Mouse (Mus musculus) gastrocnemius, postnatal 36 days (tissue): Measurements from ENCODE around the gene Hist1h2bf. TPM values are rescaled to one million over a fixed set of nuclear protein-coding genes. Genes with fewer than 3 reads are reported as not detected.
A peak's percentile ranks its signal among the peaks of the same experiment; 100 is the strongest.
"Not testable (repeated sequence)": the region's sequence is repeated elsewhere in the genome, so short reads cannot be mapped to it uniquely, and the experiment has no call there.

Experiments
- DNase-seq, 2 experiments: peaks; one replicate each; pipeline ENCODE4 v3.0.0; 2022
- intact Hi-C: fragments of 180-260 bp; cut with DNase I; formaldehyde crosslinking; loops from one replicate; pipeline ENCODE4 v1.15.1; 2025
- total RNA-seq, 2 experiments: library from RNA; stranded (reverse); gene quantifications; 2 replicates each; pipeline ENCODE4 v1.2.3; 2021

Gene Hist1h2bf
- total RNA-seq, 2 experiments from 2014 or later: 7.5 to 8.5 TPM

DNA sequence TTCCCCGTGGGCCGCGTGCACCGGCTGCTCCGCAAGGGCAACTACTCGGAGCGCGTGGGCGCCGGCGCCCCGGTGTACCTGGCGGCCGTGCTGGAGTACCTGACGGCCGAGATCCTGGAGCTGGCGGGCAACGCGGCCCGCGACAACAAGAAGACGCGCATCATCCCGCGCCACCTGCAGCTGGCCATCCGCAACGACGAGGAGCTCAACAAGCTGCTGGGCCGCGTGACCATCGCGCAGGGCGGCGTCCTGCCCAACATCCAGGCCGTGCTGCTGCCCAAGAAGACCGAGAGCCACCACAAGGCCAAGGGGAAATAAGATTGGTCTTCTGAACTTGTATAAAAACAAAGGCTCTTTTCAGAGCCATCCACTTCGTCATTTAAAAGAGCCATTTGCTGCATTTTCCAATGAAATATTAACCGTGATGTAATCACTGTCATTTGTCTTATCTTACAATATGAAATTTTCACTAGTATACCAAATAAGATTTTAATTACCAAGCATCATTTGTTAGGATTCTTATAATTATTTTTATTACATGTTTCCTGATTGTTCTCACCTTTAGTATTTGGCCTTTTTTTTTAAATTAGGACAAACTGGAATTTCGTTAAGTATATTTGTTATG, 662 bp upstream of the Hist1h2bf start:
- intact Hi-C loops, DNase-seq: not testable (repeated sequence)

DNA sequence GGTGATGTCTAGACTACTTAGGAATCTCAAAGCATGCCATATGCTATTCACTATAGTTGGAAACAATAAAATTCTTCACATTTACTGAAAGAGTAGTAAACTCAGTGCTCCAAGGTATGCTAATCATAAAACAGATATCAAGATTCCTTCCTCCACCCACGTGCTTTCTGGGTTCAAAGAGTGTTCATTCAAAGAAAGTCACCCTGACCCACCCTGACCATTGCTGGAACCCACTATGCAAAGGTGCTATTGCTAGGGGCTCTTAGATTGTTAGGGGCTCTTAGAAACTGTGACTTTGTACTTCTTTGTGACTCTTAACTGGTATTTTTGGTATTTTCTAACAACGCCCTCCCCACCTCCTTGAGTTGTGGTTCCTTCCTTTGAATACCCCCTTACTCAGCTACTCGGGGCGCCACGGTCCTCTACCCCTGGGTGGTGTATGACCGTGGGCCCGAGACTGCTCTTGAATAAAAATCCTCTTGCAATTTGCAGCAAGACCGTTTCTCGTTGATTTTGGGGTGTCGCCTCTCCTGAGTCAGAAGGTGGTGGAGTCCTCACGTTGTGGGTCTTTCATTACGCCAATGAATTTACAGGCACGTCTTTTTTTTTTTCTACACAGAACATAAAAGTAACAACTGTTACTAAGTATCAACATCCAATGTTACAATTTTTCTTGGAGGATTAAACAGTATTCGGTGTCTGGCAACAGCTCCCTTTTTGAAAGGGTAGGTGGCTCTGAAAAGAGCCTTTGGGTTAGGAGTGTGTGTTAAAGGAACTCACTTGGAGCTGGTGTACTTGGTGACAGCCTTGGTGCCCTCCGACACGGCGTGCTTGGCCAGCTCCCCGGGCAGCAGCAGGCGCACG, 730 bp downstream of the Hist1h2bf start:
- intact Hi-C loops, DNase-seq: not testable (repeated sequence)

DNA sequence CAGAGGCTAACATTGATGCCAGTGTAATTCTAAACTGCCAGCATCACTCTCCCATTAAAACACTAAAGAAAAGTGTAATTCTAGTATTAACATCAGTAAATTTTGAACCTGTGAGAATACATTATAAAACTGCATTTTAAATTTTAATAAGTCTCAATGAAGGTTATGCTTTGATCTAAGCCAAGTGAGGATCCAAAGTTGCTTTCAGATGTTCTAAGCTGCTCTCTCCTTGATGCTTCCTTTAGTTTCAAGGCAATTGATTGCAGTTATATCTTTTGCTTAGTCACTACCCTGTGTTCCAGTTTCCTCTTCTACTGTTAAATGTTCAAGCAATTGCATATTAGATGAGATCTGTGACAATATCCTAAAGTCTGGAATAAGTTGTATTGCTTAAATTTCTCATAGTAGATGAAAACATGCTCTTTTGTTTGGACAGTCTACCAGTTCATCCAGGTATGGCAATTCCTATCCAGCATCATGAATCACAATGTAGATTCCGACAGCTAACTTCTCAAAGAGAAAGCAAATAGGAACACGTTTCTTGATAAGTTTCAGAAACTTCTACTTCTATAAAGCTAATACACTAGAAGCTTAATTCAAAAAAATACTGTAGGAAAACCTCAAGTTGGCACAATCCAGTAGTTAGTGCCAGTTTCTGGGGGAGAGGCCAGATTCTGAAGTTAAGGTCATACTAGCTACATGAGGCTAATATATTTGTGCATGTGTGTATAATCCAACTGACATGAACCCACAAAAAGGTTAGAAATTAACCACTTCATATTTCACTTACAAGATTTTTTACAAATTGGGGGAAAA, 1.6 kb downstream of the Hist1h2bf start:
- DNase-seq: no peak
- intact Hi-C loops: no loop called here

GRCm38 (mm10) chr13:23571504-23572217, 2.3 kb downstream of the Hist1h2bf start:
- intact Hi-C loops, DNase-seq: not testable (repeated sequence)

GRCm38 (mm10) chr13:23571022-23571503, 2.9 kb downstream of the Hist1h2bf start, which contains the start of the genes Hist1h2ae and Hist1h2bg:
Gene Hist1h2ae (minus strand): TSS chr13:23571220.
Gene Hist1h2bg (plus strand): TSS chr13:23571396.
- peak in 1 of 2 experiments; percentile 47 for DNase-seq
- intact Hi-C loops: no loop called here

DNA sequence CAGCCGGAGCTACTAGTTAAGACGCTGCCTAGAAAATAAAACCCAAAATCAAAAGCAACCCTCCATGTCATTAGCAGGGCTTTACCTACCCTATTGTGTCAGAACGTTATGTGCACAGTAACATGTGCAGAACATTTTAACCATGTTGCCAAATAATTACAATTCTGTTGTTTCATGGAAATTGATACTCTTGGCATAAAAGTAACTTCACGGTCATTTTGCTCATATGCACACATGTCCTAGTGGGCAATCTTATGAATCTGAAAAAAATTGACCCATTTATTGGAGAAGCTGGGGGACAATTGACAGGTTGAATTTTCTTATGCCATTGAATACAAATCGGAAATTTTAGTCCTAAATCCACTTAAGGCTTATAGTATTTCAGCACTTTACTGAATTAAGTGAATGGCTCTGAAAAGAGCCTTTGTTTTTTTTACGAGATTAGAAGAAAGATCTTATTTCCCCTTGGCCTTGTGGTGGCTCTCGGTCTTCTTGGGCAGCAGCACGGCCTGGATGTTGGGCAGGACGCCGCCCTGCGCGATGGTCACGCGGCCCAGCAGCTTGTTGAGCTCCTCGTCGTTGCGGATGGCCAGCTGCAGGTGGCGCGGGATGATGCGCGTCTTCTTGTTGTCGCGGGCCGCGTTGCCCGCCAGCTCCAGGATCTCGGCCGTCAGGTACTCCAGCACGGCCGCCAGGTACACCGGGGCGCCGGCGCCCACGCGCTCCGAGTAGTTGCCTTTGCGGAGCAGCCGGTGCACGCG, 3.6 kb downstream of the Hist1h2bf start:
- intact Hi-C loops: not testable (repeated sequence)

DNA sequence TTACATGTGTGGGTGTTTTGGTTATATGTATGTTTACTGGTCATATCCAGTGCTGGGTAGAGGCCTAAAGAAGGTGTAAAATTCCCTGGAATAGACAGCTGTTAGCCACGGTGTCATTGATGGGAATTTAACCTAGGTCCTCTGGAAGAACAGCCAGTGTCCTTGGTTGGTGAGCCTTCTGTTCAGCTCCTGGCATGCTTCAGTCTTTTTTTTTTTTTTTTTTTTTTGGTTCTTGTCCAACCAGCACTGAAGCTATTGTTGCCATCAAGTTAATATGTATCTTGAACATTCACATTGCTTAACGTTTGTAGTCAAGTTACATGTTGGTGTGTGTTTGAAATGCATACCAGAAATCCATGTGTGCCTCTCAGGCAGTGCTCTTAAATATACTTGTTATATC, 9.5 kb downstream of the Hist1h2bf start:
- intact Hi-C loops: no loop called here
- no peak for DNase-seq

More for the DNA sequence above, 3.6 kb downstream of the Hist1h2bf start:
- not testable (repeated sequence) for DNase-seq

DNA sequence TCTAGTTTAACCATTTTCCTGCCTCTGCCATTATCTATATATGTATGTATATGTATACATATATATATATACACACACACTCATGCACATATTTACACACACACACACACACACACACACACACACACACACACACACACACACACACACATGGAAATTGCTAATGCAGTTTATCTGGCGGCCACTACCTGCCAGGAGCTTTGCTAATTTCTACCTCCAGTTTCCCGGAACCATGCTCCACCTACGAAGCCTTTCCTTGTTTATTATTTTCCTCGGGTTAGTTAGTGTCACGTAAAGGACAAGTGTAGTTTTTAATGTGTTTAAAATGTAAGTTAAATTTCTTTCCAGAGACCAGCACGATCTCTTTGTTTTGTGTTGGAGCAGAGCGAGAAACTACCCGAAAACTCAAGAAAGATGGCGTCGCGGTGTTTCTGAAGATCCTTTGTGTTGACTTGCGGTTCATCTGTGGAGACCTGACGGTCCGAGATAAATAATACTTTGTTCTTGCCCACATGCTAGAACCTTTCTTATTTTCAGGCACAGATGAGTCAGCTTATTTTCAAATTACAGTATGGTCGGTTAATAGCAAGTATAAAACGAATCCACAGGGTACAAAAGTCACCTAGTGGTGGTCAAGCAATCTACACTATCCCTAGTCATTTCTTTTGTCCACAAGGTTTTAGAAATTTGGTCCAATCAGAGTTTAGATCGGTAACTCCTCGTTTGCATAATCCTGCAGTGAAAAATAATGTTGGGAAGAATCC, 11.1 kb downstream of the Hist1h2bf start:
- DNase-seq: no peak
- intact Hi-C loops: no loop called here

DNA sequence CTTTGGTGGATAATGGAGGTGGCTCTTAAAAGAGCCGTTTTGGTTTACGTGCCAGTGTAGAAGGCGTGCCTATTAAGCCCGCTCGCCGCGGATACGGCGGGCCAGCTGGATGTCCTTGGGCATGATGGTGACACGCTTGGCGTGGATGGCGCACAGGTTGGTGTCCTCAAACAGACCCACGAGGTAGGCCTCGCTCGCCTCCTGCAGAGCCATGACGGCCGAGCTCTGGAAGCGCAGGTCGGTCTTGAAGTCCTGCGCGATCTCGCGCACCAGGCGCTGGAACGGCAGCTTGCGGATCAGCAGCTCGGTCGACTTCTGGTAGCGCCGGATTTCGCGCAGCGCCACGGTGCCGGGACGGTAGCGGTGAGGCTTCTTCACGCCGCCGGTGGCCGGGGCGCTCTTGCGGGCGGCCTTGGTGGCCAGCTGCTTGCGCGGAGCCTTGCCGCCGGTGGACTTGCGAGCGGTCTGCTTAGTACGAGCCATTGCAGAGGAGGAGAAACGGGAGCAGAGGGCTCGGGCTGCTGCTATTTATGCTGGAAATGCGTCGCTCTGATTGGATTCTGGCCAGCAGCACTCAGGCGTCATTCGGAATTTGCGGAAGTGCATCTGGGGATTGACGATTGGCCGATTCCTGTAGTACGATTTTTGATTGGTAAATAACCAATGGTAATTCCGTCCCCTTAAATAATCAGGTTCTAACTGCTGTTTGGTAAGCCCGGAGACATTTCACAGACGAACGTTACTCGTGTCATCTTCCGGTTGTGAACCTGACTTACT, 11.9 kb downstream of the Hist1h2bf start, which contains the start of gene Hist1h3e:
Gene Hist1h3e (minus strand): TSS at position 487 of the 777 bp plus-strand sequence.
- peak; percentile 83 to 88 for DNase-seq
- intact Hi-C loops: not testable (repeated sequence)

DNA sequence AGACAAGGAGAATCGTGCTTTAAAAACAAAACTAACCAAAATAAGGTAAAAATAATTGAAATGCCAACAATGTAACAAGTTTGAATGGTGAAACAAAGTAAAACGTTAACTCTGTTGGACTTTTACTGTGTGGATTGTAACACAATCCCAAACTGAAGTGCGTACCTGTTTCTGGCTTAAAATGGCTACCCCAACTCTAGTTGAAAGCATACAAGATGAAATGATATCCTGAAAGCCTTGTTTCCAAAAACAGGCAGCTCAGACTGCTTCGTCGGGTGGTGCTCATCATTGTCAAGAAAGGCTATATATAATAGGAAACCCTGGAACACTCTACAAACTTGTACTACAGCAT, 12.5 kb downstream of the Hist1h2bf start:
- intact Hi-C loops, DNase-seq: not testable (repeated sequence)

DNA sequence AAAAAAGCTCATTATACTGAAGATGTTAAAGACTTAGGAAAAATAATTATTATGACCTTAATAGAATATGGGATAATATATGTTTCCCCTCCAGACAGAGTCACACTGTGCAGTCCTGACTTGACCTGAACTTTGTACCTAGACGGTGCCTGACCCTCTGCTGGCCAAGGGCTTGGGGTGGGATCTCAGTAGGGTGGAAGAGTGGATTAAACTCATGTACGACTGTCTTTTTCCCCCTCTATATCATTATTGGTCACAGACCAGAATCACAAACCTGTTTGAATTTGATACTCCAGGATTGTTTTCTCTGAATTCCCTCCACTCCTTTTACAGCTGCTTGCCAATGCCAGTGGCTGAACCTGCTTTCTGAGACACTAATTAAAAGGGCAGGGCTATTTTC, 13.3 kb downstream of the Hist1h2bf start:
- DNase-seq, intact Hi-C loops: not testable (repeated sequence)

GRCm38 (mm10) chr13:23556906-23557305, 17.1 kb downstream of the Hist1h2bf start:
- intact Hi-C loops: no loop called here
- DNase-seq: no peak

DNA sequence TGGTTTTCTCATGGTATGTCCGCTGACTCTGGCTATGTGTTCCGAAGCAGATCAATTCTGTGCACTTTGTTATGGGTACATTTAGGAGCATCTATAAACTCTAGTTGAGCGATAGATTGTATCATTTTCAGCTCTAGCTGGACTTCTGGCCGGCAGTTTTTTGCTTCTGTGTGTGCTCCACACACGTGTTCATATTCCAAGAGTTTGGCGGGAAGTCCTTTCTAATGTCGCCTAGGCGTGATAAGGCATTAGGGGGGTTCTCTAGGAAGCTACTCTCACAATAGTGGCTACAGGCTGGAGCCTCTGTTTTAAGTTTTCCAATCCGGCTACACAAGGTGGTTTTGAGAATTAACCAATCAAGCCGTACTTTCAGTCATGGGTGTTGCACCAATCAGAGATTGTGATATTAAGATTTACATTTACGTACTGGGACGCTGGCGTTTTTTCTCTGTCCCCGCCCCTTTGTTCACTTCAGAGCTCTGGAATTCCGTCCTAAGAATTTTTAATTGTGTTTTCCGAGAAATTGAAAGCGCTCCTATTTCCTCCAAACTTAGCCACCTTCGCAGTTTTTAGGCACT, 18.1 kb downstream of the Hist1h2bf start:
- peak in 1 of 2 experiments; percentile 26 for DNase-seq
- intact Hi-C loops: no loop called here

DNA sequence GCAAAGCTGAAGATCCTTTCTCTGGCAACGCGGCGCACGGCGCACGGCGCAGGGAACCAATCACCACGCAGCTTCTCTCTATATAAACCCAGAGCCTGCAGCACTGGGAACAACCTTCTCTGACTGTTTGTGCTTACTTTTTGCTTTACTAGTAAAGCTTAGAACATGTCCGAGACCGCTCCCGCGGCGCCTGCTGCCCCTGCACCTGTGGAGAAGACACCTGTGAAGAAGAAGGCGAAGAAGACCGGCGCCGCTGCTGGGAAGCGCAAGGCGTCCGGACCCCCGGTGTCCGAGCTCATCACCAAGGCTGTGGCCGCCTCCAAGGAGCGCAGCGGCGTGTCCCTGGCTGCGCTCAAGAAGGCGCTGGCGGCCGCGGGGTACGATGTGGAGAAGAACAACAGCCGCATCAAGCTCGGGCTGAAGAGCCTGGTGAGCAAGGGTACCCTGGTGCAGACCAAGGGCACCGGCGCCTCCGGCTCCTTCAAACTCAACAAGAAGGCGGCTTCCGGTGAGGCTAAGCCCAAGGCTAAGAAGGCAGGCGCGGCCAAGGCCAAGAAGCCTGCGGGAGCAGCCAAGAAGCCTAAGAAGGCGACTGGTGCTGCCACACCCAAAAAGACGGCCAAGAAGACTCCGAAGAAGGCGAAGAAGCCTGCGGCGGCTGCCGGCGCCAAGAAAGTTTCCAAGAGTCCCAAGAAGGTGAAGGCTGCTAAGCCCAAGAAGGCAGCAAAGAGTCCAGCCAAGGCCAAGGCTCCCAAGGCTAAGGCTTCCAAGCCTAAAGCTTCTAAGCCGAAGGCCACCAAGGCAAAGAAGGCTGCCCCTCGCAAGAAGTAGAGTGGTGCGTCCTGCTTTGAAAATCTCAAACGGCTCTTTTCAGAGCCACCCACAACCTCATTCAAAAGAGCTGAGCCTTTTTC, 18.8 kb downstream of the Hist1h2bf start:
- DNase-seq: peak in 1 of 2 experiments; percentile 45
- intact Hi-C loops: no loop called here

DNA sequence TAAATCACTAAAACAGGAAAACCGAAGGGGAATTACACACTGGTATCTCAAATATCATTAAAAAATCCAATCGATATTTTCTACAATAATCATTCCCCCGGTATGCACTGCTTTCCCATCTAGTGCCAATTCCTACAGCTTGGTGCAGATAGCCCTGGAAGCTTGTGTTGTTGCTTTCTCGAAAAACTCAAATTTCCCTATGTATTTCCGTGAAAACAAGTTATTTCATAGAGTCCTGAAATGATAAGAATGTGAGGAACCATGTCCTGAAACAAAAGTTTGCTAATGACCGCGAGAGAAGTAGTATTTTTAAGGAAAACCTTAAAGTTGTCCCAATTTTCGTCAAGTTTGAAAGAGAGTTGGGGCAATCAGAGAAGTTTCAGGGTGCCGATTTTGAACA, 19.6 kb downstream of the Hist1h2bf start:
- intact Hi-C loops: no loop called here
- DNase-seq: no peak

- DNase-seq: no peak
- intact Hi-C loops: no loop called here
These were observed 21.0 kb downstream of the Hist1h2bf start, which contains the start of gene Hist1h1d for GRCm38 (mm10) chr13:23552962-23553361. Gene Hist1h1d (plus strand): TSS chr13:23553262.
